Mouse (Mus musculus) midbrain, embryonic 11.5 days (tissue): ENCODE results near the gene Xlr5a. TPM values are rescaled to one million over a fixed set of nuclear protein-coding genes. Genes with fewer than 3 reads are reported as not detected.
"Not testable (repeated sequence)": the region's sequence is repeated elsewhere in the genome, so short reads cannot be mapped to it uniquely, and the experiment has no call there.

Experiments used
- ATAC-seq: fragments of 200-750 bp; cut with Nextera tagmentation; 2 replicates; pipeline ENCODE4 v1.8.0; 2017; ENCODE audit warnings: moderate TSS enrichment, moderate library complexity; ENCODE audit not compliant: low FRiP score
- DNase-seq: peaks from one replicate; pipeline ENCODE4 v3.0.0; 2015; ENCODE audit warnings: low spot score; ENCODE audit errors: missing footprints
- H3K27ac ChIP-seq: fragments of 300-500 bp; sonication (generic); 2 replicates; pipeline ENCODE4 v1.5.1; 2014; ENCODE audit warnings: low read depth, low read length
- H3K27me3 ChIP-seq: fragments of 300-500 bp; sonication (generic); 2 replicates; pipeline ENCODE4 v1.6.1; 2014; ENCODE audit warnings: mild to moderate bottlenecking, low read length, moderate library complexity, mixed read lengths; ENCODE audit not compliant: control insufficient read depth, insufficient read depth
- H3K36me3 ChIP-seq: fragments of 300-500 bp; sonication (generic); 2 replicates; pipeline ENCODE4 v1.6.1; 2014; ENCODE audit warnings: mild to moderate bottlenecking, low read length, moderate library complexity, mixed read lengths; ENCODE audit not compliant: control insufficient read depth, insufficient read depth
- H3K4me1 ChIP-seq: fragments of 300-500 bp; sonication (generic); 2 replicates; pipeline ENCODE4 v1.6.1; 2014; ENCODE audit warnings: low read length; ENCODE audit not compliant: control insufficient read depth, insufficient read depth
- H3K4me2 ChIP-seq: fragments of 300-500 bp; sonication (generic); 2 replicates; pipeline ENCODE4 v1.6.1; 2014; ENCODE audit warnings: mild to moderate bottlenecking, moderate library complexity
- H3K4me3 ChIP-seq: fragments of 300-500 bp; sonication (generic); 2 replicates; pipeline ENCODE4 v1.5.1; 2014; ENCODE audit warnings: low read depth, low read length
- H3K9ac ChIP-seq: fragments of 300-500 bp; sonication (generic); 2 replicates; pipeline ENCODE4 v1.6.1; 2014; ENCODE audit warnings: low read length
- H3K9me3 ChIP-seq: fragments of 300-500 bp; sonication (generic); 2 replicates; pipeline ENCODE4 v1.6.1; 2016; ENCODE audit warnings: low read length; ENCODE audit not compliant: control insufficient read depth
- WGBS: fragments of 180-500 bp; shearing (Covaris S2); extraction: QIAGEN DNeasy Blood & Tissue Kit; methylation state at CpG from one replicate; pipeline ENCODE4 v1.1.7; 2014; 5-methylcytosine and 5-hydroxymethylcytosine counted together
- polyA plus RNA-seq: library from polyadenylated mRNA; unstranded; fragments of >200 nt; fragmentation: Nextera tagmentation; extraction: Ambion mirVana; gene quantifications from 2 replicates; pipeline ENCODE4 v1.2.1, GENCODE M21; 2014

Gene Xlr5a
- polyA plus RNA-seq, 1 experiment from 2014 or later, result not detected

DNA sequence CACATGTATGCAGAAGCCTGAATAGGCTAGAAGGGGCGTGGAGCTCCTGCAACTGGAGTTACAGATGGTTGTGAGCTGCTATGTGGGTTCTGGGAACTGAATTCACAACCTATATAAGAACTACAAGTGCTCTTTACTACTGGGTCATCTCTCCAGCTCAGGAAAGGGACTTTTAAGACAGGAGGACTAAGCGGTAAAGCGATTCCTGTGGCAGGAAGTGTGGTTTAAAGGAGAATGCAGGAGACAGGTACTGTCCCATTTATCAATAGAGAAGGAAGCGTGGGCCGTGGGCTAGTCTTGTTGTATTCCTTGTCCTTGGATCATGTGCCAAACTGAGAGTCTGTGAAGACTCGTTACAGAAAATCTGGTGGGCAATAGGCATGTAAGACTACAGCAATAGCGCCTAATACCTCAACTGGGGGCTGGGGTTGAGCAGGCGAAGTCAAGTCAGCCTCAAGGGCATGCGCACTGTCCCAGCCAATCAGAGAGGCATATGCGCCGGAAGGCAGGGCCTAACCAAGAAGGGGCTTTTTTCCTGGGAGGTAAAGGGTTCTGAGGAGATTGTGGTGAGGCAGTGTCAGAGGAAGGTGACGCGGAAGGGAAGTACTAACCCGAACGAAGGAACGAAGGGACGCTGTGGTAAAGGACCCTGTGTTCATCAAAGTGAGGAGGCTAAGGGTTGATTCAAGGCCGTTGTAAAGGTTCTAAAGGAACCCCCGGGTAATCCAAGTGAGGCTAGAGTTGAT is 78.8 kb downstream of the Xlr5a start, which contains the start of gene Xlr4b:
Gene Xlr4b, plus strand, starts transcription at position 515 of the 746 bp plus-strand sequence.
- not testable (repeated sequence) for H3K27me3 ChIP-seq, DNase-seq, H3K36me3 ChIP-seq, H3K4me1 ChIP-seq, ATAC-seq, H3K4me2 ChIP-seq, H3K9ac ChIP-seq, H3K9me3 ChIP-seq, H3K27ac ChIP-seq, H3K4me3 ChIP-seq
- WGBS, result 81% methylated on average over 11 of the region's 19 CpGs

DNA sequence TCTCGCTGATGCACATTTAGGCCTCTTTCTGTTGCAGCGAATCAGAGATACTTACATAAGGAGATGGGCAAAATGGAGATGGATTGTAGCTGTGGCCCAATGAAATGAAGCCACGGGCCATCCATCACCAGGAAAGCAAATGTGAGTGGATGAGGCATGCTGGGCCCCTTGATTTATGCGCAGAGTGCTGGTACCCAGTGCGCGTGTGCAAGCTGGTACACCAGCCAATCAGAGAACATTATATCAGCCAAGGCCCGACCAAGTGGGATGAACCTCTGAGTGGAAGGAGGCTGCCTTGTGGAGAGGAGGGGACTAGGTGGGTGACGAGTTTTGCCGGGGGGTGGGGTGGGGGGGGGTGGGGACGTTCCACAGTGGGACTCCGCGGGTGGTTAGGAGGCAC is 100.8 kb downstream of the Xlr5a start, which contains the start of gene Xlr3b:
Gene Xlr3b, plus strand, starts transcription at position 274 of the 400 bp plus-strand sequence.
- not testable (repeated sequence) for H3K9me3 ChIP-seq, H3K27ac ChIP-seq, H3K4me3 ChIP-seq, H3K27me3 ChIP-seq, H3K9ac ChIP-seq, H3K4me1 ChIP-seq, H3K4me2 ChIP-seq, H3K36me3 ChIP-seq, DNase-seq
- ATAC-seq, result peak; percentile 35; the same call in 1 of the 2 replicates
- WGBS, result 86% methylated on average over 12 of the region's 12 CpGs

DNA sequence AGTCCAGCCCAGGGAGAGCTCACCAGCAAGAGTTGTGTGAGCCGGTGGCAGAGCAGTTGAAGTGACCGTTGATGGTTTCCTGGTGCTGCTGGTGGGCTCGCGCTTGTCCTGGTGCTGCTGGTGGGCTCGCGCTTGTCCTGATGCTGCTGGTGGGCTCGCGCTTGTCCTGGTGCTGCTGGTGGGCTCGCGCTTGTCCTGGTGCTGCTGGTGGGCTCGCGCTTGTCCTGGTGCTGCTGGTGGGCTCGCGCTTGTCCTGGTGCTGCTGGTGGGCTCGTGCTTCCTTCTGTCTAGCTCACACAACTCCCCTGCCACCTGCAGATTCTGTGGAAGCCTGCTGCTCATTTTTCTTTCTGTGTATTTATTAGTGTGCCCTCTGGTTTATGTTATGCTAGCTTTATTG is 115.9 kb downstream of the Xlr5a start, which contains the start of gene Spin2d:
Gene Spin2d, minus strand, starts transcription at position 101 of the 400 bp plus-strand sequence.
- H3K36me3 ChIP-seq, H3K27ac ChIP-seq, H3K9ac ChIP-seq, ATAC-seq, H3K4me1 ChIP-seq, H3K9me3 ChIP-seq, DNase-seq, H3K4me3 ChIP-seq, H3K27me3 ChIP-seq, H3K4me2 ChIP-seq: not testable (repeated sequence)
- 92% methylated on average over 3 of the region's 15 CpGs for WGBS

DNA sequence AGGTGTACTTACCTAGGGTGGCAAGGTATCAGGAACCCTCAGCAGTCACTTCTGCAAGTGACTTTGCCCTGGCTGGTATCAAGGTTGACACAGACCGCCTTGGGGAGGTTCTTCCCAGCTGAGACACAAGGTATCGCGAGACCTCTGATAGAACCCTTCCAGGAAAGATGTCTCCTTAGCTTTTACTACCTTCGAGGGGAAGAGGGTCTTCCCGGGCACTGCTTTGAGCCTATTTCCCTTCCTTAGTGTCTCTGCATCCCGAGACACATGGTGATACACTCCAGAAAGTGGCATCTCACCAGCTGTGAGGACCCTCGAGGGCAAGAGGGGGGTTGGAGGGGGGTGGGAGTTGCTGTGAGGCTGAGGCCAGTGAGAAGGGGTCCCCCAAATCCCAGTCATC is 143.4 kb downstream of the Xlr5a start, which contains the start of gene DXBay18:
Gene DXBay18, minus strand, starts transcription at position 101 of the 400 bp plus-strand sequence.
- H3K4me2 ChIP-seq, H3K4me3 ChIP-seq, DNase-seq, H3K27ac ChIP-seq, H3K9me3 ChIP-seq, H3K9ac ChIP-seq, ATAC-seq, H3K27me3 ChIP-seq, H3K36me3 ChIP-seq, H3K4me1 ChIP-seq: not testable (repeated sequence)
- WGBS, result no CpG with 5 or more reads among the region's 7 CpGs

DNA sequence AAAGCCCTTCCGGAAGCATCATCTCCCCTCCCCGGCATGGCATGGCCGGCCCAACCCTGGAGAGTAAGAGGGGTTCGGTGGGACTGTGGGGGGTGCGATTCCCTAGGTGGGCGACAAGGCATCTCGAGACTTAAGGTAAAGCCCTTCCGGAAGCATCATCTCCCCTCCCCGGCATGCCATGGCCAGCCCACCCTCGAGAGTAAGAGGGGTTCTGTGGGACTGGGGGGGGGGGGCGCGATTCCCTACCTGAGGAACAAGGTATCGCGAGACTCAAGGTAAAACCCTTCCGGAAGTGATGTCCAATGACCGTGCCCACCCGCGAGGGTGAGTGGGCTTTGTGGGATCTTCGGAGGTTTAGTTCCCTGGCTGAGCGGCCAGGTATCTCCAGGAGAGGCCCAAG is 144.3 kb downstream of the Xlr5a start, which contains the start of gene Xlr5b:
Gene Xlr5b, plus strand, starts transcription at position 301 of the 400 bp plus-strand sequence.
- not testable (repeated sequence) for H3K4me1 ChIP-seq, H3K4me3 ChIP-seq, H3K9me3 ChIP-seq, H3K9ac ChIP-seq, ATAC-seq, H3K36me3 ChIP-seq, DNase-seq, H3K27me3 ChIP-seq, H3K4me2 ChIP-seq, H3K27ac ChIP-seq
- WGBS, result no CpG with 5 or more reads among the region's 20 CpGs

DNA sequence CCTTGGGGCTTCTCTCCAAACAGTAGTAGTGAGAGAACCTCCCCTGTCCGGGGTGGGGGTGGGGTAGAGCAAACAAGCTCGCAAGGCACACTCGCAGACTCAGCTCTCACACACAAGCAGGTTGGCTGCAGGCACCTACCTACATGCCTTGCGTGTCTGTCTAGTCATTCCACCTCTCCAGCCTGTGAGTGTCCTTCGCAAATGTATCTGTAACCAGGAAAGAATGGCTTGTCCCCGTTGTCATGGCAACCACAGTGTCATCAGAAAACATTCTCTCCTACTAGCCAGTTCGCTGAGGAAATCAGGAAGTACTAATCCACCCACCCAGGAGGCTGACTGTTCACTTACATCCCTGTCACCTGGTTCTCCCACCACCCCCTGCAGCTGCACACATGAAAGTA is 149.6 kb downstream of the Xlr5a start:
- H3K4me3 ChIP-seq, H3K27me3 ChIP-seq, H3K36me3 ChIP-seq, H3K4me1 ChIP-seq, DNase-seq, H3K9ac ChIP-seq, H3K27ac ChIP-seq, H3K9me3 ChIP-seq, H3K4me2 ChIP-seq: not testable (repeated sequence)
- ATAC-seq, result peak; percentile 54; the same call in 1 of the 2 replicates
- no CpG with 5 or more reads among the region's 7 CpGs for WGBS

DNA sequence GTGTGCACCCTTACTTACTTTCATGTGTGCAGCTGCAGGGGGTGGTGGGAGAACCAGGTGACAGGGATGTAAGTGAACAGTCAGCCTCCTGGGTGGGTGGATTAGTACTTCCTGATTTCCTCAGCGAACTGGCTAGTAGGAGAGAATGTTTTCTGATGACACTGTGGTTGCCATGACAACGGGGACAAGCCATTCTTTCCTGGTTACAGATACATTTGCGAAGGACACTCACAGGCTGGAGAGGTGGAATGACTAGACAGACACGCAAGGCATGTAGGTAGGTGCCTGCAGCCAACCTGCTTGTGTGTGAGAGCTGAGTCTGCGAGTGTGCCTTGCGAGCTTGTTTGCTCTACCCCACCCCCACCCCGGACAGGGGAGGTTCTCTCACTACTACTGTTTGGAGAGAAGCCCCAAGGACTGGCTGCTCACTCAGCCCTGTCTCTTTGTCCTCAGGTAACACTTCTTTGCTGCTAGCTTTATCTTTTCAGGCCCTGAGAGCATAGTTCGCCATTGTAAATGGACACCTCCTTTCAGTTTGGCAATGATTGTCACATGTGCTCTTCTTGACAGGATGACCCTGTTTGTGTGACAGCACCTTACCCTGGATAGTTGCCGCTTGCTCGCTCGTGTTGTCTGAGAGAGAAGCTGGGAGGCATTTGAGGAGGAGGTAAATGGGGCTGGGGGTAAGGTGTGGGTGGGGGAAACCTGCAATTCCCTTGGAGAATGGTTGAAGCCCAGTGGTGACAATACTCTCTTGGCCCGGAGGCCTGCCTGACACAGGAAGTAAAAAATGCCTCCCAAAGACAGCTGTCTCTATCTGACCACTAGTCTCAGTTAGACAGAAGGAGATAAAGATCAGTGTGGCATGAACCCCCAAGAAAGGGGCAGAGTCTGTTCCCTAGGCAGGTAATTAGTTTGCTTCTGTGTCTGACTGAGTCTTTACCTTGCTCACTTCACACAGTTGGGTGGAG is 169.6 kb downstream of the Xlr5a start:
- ATAC-seq, result peak; percentile 52; the same call in 1 of the 2 replicates
- H3K4me1 ChIP-seq, H3K27ac ChIP-seq, H3K4me2 ChIP-seq, H3K4me3 ChIP-seq, H3K9me3 ChIP-seq, H3K27me3 ChIP-seq, DNase-seq, H3K9ac ChIP-seq, H3K36me3 ChIP-seq: not testable (repeated sequence)
- no CpG with 5 or more reads among the region's 12 CpGs for WGBS

DNA sequence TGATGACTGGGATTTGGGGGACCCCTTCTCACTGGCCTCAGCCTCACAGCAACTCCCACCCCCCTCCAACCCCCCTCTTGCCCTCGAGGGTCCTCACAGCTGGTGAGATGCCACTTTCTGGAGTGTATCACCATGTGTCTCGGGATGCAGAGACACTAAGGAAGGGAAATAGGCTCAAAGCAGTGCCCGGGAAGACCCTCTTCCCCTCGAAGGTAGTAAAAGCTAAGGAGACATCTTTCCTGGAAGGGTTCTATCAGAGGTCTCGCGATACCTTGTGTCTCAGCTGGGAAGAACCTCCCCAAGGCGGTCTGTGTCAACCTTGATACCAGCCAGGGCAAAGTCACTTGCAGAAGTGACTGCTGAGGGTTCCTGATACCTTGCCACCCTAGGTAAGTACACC is 176.0 kb downstream of the Xlr5a start, which contains the start of gene Gm14685:
Gene Gm14685, plus strand, starts transcription at position 301 of the 400 bp plus-strand sequence.
- H3K4me1 ChIP-seq, ATAC-seq, H3K27me3 ChIP-seq, H3K9me3 ChIP-seq, H3K9ac ChIP-seq, H3K27ac ChIP-seq, H3K4me2 ChIP-seq, H3K36me3 ChIP-seq, DNase-seq, H3K4me3 ChIP-seq: not testable (repeated sequence)
- no CpG with 5 or more reads among the region's 7 CpGs for WGBS
